Mouse (Mus musculus) liver, postnatal 0 days (tissue): ENCODE results near the gene Clasp1. TPM values are rescaled to one million over a fixed set of nuclear protein-coding genes. Genes with fewer than 3 reads are reported as not detected.
A peak's percentile ranks its signal among the peaks of the same experiment; 100 is the strongest.

ENCODE experiments used
- ATAC-seq: fragments of 200-750 bp; cut with Nextera tagmentation; 2 replicates; pipeline ENCODE4 v1.8.0; 2017; ENCODE audit warnings: mild to moderate bottlenecking, moderate library complexity
- DNase-seq: peaks from one replicate; pipeline ENCODE4 v3.0.0-alpha.2; 2016
- H3K27ac ChIP-seq: fragments of 300-500 bp; sonication (generic); 2 replicates; pipeline ENCODE4 v1.5.1; 2014; ENCODE audit warnings: antibody characterized with exemption, moderate library complexity, mild to moderate bottlenecking, low read depth
- H3K27me3 ChIP-seq: fragments of 300-500 bp; sonication (generic); 2 replicates; pipeline ENCODE4 v1.6.1; 2014; ENCODE audit warnings: low read length, control low read depth, mixed read lengths; ENCODE audit not compliant: insufficient read depth
- H3K36me3 ChIP-seq: fragments of 300-500 bp; sonication (generic); replicated peaks from 2 replicates; pipeline ENCODE4 v1.6.1; 2014; ENCODE audit warnings: mild to moderate bottlenecking, control low read depth, low read length, moderate library complexity, mixed read lengths; ENCODE audit not compliant: insufficient read depth
- H3K4me1 ChIP-seq: fragments of 300-500 bp; sonication (generic); 2 replicates; pipeline ENCODE4 v1.6.1; 2014; ENCODE audit warnings: antibody characterized with exemption, mild to moderate bottlenecking, control low read depth; ENCODE audit not compliant: insufficient read depth
- H3K4me2 ChIP-seq: fragments of 300-500 bp; sonication (generic); 2 replicates; pipeline ENCODE4 v1.6.1; 2014; ENCODE audit warnings: low read depth, mild to moderate bottlenecking, low read length, moderate library complexity, mixed read lengths
- H3K4me3 ChIP-seq: fragments of 300-500 bp; sonication (generic); 2 replicates; pipeline ENCODE4 v1.5.1; 2014; ENCODE audit warnings: low read depth, low read length
- H3K9ac ChIP-seq: fragments of 300-500 bp; sonication (generic); replicated peaks from 2 replicates; pipeline ENCODE4 v1.6.1; 2014; ENCODE audit warnings: mild to moderate bottlenecking, moderate library complexity
- H3K9me3 ChIP-seq: fragments of 300-500 bp; sonication (generic); 2 replicates; pipeline ENCODE4 v1.6.1; 2016; ENCODE audit warnings: mild to moderate bottlenecking, control low read depth, low read length, mixed read lengths
- CTCF ChIP-seq: sonication (generic); IDR thresholded peaks from 2 replicates; pipeline ENCODE4 v1.5.1; 2016; ENCODE audit warnings: antibody characterized with exemption, low read depth
- EP300 ChIP-seq: IDR thresholded peaks from 2 replicates; pipeline ENCODE4 v1.6.1; 2016; ENCODE audit warnings: antibody characterized with exemption, low read depth, mild to moderate bottlenecking
- WGBS: fragments of 180-500 bp; shearing (Covaris S2); extraction: QIAGEN DNeasy Blood & Tissue Kit; methylation state at CpG from one replicate; pipeline ENCODE4 v1.1.7; 2014; ENCODE audit not compliant: insufficient replicate concordance; 5-methylcytosine and 5-hydroxymethylcytosine counted together
- polyA plus RNA-seq: library from polyadenylated mRNA; unstranded; fragments of >200 nt; fragmentation: Nextera tagmentation; extraction: Ambion mirVana; gene quantifications from 2 replicates; pipeline ENCODE4 v1.2.1, GENCODE M21; 2015

Gene Clasp1
- polyA plus RNA-seq, 1 experiment from 2014 or later: 6.4 TPM

DNA sequence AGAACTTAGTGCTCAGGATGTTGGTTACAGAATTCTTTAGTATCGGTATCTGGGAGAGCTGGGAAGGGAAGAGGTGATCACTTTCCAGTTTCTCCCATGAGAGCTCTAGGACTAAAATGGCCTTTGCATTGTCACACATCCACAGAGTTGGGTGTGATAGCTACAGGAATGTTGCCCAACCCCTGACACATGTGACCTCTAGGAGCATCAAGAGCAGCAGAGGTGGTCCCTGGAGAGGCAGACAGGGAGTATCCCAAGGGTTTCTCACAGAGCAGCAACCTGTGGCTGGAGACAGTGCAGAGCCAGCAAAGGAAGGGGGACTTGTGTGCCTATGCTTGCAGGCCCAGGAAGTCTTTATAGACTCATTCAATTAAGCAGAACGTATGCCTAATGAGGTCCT, 237.6 kb downstream of the Clasp1 start:
- Histone ChIP-seq H3K4me3 (no peak overlapping the region), H3K27me3 (peaks cover 9% of the 10 kb centered on the region), H3K27ac (no peak overlapping the region), H3K36me3 (no peaks in the 10 kb centered on the region), H3K9ac (no peak overlapping the region), H3K4me2 (no peak overlapping the region), H3K9me3 (no peaks in the 10 kb centered on the region), H3K4me1 (peaks cover 5% of the 10 kb centered on the region; the same call in 1 of the 2 replicates)
- 77% methylated on average over 2 of the region's 2 CpGs for WGBS
- no peak for DNase-seq
- TF ChIP-seq CTCF: no peak
- no peak for ATAC-seq

DNA sequence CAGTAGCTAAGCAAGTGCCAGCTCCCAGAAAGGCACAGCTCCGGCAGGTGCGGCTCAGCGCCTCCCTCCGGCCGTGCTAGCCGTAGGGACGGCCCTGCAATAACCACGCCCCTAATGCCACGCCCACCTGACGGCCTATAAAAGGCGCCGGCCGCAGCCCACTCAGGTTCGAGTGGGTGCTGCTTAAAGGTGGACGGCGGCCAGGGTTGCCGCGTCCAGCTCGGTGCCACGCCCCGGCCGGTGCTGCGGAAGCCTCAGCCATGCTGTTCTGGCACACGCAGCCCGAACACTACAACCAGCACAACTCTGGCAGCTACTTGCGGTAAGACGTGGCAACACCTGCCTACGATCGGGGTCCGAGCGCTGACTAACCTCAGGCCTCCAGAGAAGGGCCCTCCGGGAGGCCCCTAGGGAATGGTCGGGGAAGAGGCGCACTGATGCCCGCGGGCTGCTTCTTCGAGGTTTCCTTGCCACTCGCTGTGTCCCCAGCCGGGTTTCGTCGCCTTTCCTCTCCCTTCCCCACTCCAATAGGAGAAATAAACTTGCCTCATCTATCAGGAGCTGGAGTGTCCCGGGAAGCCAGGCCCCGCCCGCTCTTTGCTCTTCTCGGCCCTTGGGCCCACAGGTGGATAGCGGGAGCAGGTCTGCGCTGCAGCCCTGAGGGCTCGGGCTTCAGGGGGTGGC, 239.1 kb downstream of the Clasp1 start, which contains the start of gene Tfcp2l1:
Tfcp2l1 (plus strand) TSS at position 165 of the 684 bp plus-strand sequence.
- Histone ChIP-seq H3K9ac (peak within 1 kb of the TSS; percentile 59; the same call in 1 of the 2 replicates), H3K27ac (no peak within 1 kb of the TSS), H3K36me3 (no peaks in the 10 kb centered on the region), H3K27me3 (peaks cover 9% of the 10 kb centered on the region), H3K4me1 (peaks cover 5% of the 10 kb centered on the region; the same call in 1 of the 2 replicates), H3K4me3 (peak within 1 kb of the TSS; percentile 58), H3K9me3 (no peaks in the 10 kb centered on the region), H3K4me2 (peak within 1 kb of the TSS; percentile 80)
- 1% methylated on average over 43 of the region's 48 CpGs for WGBS
- ATAC-seq (peak; percentile 97), DNase-seq (peak; percentile 89)
- TF ChIP-seq EP300: no peak
- TF ChIP-seq CTCF: peak; percentile 48

DNA sequence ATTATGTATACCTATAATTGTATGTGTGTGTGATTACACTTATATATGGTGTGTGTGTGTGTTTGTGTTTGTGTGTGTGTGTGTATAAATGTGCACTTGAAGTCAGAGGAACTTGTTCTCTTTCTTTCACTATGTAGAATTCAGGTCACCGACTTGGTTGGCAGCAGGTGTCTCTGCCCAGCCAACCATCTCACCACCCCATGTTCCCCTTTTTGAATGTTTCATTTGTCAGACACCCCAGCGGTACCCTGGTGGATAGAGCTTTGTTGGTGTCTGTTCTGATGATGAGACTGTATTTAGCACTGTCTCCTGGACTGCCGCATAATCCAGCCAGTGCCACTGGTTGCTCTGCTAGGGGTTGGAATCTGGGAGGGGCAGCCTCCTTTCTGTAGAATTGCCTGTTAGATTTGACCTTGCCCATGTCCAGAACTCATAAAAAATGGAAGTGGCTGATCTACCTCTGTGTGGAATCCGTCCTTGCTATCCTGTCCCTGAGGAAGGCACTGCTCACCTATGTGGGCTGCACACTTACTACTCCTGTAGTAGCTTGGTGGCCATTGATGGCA, 244.6 kb downstream of the Clasp1 start:
- DNase-seq (no peak), ATAC-seq (no peak)
- no peak overlapping the region for H3K9ac ChIP-seq
- H3K9me3 ChIP-seq: no peaks in the 10 kb centered on the region
- no peaks in the 10 kb centered on the region for H3K36me3 ChIP-seq
- H3K4me1 ChIP-seq: no peaks in the 10 kb centered on the region
- 62% methylated on average over 4 of the region's 4 CpGs for WGBS
- no peaks in the 10 kb centered on the region; the same call in 1 of the 2 replicates for H3K27me3 ChIP-seq
- TF ChIP-seq CTCF (no peak), EP300 (no peak)
- H3K27ac ChIP-seq: no peak overlapping the region
- H3K4me3 ChIP-seq: no peak overlapping the region
- H3K4me2 ChIP-seq: no peak overlapping the region

DNA sequence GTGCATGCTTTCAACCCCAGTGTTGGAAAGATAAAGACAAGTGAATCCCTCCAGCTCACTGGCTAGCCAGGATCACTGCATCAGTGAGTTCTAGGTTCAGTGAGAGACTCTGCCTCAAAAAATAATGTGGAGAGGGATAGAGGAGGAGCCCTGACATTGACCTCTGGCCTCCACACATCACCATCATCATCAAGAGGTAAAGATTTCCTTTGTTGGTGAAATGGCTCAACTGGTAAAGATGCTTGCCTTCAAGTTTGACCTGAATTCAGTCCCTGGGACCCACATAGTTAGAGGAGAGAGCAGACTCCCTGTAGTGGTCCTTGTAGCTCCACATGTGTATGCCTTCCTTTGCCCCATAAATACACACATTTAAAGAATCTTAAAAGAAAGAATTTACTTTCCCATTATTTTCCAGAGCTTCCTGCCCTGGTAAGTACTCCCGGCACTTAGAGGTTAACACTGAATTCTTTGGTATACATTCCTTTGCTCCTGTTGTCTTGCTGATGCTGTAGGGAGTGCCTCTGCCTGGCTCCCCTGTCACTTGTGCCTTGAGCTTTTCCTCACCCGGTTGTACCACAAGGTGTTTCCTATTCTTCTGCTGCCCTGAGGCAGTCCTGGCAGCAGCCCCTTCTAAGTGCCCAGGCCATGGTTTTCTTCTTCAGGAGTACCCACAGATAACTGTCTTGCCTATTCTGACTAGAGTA, 253.6 kb downstream of the Clasp1 start:
- H3K4me1 ChIP-seq: peaks cover 3% of the 10 kb centered on the region
- no peak overlapping the region for H3K4me3 ChIP-seq
- no peak for ATAC-seq
- H3K27ac ChIP-seq: no peak overlapping the region
- H3K9me3 ChIP-seq: no peaks in the 10 kb centered on the region
- TF ChIP-seq EP300 (no peak), CTCF (no peak)
- H3K27me3 ChIP-seq: no peaks in the 10 kb centered on the region
- H3K36me3 ChIP-seq: no peaks in the 10 kb centered on the region
- DNase-seq: no peak
- WGBS: 74% methylated on average over 2 of the region's 2 CpGs
- H3K4me2 ChIP-seq: no peak overlapping the region
- no peak overlapping the region for H3K9ac ChIP-seq

DNA sequence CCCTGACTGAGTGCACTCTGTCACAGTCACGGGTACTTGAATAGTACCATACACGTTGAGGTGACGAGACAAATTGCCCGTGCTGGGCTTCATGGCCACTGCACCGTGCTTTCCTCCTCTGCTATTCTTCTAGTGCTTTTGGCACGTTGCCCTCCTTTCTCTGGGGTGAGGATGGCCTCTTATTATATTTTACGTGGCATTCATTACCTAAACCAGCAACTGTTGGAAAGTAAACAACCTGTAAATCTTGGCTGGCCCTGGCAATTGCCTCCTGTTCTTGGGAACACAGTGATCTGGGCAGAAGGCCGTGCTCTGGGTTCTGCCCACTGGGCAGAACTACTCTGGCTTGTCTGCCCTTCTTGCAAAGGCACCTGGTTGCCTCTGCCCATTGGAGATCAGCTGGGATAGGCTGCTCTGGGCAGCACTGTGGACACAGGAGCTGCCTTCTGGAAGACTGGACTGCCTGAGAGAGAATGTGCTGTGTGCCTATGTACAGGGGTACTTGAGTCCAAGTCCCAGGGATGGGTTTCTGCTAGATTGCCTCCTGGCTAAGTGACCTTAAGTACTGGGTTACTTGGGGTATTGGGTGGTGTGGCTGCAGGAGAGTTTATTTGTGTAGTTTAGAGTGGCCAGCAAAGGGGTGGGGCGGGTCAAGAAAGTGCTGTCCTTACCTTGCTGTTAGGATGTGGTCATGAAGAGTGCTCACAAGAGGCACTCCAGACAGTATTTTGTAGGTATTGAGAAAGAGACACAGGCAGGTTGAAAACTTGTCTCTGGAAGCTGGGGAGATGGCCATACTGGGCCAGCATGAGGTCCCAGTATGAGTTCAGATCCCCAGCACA, 254.5 kb downstream of the Clasp1 start:
- TF ChIP-seq CTCF (no peak), EP300 (no peak)
- Histone ChIP-seq H3K36me3 (no peaks in the 10 kb centered on the region), H3K4me1 (peaks cover 3% of the 10 kb centered on the region), H3K4me2 (no peak overlapping the region), H3K9me3 (no peaks in the 10 kb centered on the region), H3K4me3 (no peak overlapping the region), H3K9ac (no peak overlapping the region), H3K27ac (no peak overlapping the region), H3K27me3 (no peaks in the 10 kb centered on the region)
- WGBS: 69% methylated on average over 9 of the region's 9 CpGs
- DNase-seq: no peak
- no peak for ATAC-seq
